In genomic region chr7:34291265-34291664, GRCm38 (mm10) we compare ENCODE assay signal across 12 mouse cellular contexts. TPM values are rescaled to one million over a fixed set of nuclear protein-coding genes. Genes with fewer than 3 reads are reported as not detected.
DNase-seq lines count a peak whose midpoint lies in the region; ATAC-seq and TF ChIP-seq lines count a peak whose summit lies in the region.
"Had no signal": no experiment of that assay in that cellular context is flagged by ENCODE, and none has a peak within 500 bp of the region (broad histone marks: within the 10 kb centered on the region; RNA-seq: fewer than 3 reads in every experiment).

No protein-coding gene starts in this region.

- 57% methylated on average over 1 of the region's 1 CpGs for WGBS in heart, embryonic 14.5 days
- 30% methylated on average over 1 of the region's 1 CpGs for WGBS in lung, adult 2 months
- 62% methylated on average over 1 of the region's 1 CpGs for WGBS in lung, embryonic 14.5 days
- WGBS in stomach, postnatal 0 days = 44% methylated on average over 1 of the region's 1 CpGs

- H3K9ac ChIP-seq in heart, embryonic 14.5 days (ENCODE audit: low read length) = no peak overlapping the region
- H3K9ac ChIP-seq in lung, embryonic 14.5 days = no peak overlapping the region
- no peak overlapping the region for H3K9ac ChIP-seq in stomach, postnatal 0 days (ENCODE audit: low read length)

- DNase-seq in heart, postnatal 14 days = no peak
- peak; percentile 54 to 68 for DNase-seq in lung, adult 18-20 months
- no peak for DNase-seq in lung, adult 2 months
- peak; percentile 37 for DNase-seq in lung, embryonic 14.5 days
- DNase-seq in stomach, postnatal 0 days (ENCODE audit: low spot score) = no peak
- no peak for DNase-seq in cerebellum, adult 9-10 months
- DNase-seq: cerebellum, postnatal 36 days; gastrocnemius, postnatal 14 days had no signal

- no peaks in the 10 kb centered on the region for H3K36me3 ChIP-seq in heart, embryonic 14.5 days (ENCODE audit: control insufficient read depth, insufficient read depth, low read length)
- no peaks in the 10 kb centered on the region for H3K36me3 ChIP-seq in lung, embryonic 14.5 days (ENCODE audit: insufficient read depth)
- H3K36me3 ChIP-seq in stomach, postnatal 0 days (ENCODE audit: control insufficient read depth, insufficient read depth, low read length) = no peaks in the 10 kb centered on the region

- TF ChIP-seq POLR2A in lung, adult 2 months (IDR thresholded peaks at IDR 0.05; ENCODE audit: borderline replicate concordance, extremely low read depth, low read depth, low read length) = no peak

- no peaks in the 10 kb centered on the region for H3K9me3 ChIP-seq in heart, embryonic 14.5 days (ENCODE audit: control insufficient read depth, low read length)
- no peaks in the 10 kb centered on the region for H3K9me3 ChIP-seq in lung, embryonic 14.5 days (ENCODE audit: low read depth, low read length)
- H3K9me3 ChIP-seq in stomach, postnatal 0 days (ENCODE audit: control insufficient read depth, low read length) = no peaks in the 10 kb centered on the region

- ATAC-seq in heart, embryonic 14.5 days (ENCODE audit: insufficient number of reproducible peaks, insufficient read depth, low FRiP score, low read depth) = no peak
- ATAC-seq in lung, embryonic 14.5 days (ENCODE audit: insufficient read depth) = no peak
- ATAC-seq in stomach, postnatal 0 days (ENCODE audit: low FRiP score, low TSS enrichment) = peak; percentile 27; the same call in 1 of the 2 replicates
- ATAC-seq: intestine, postnatal 0 days had no signal

- no peak overlapping the region for H3K4me2 ChIP-seq in heart, embryonic 14.5 days (ENCODE audit: low read length)
- no peak overlapping the region for H3K4me2 ChIP-seq in lung, embryonic 14.5 days
- H3K4me2 ChIP-seq in stomach, postnatal 0 days (replicated peaks; ENCODE audit: low read depth) = no peak overlapping the region

- H3K4me3 ChIP-seq in heart, embryonic 14.5 days (ENCODE audit: control insufficient read depth in 1 of 2, insufficient read depth in 1 of 2, low read depth in 1 of 2, low read length in 2 of 2) = no peak overlapping the region
- no peak overlapping the region for H3K4me3 ChIP-seq in lung, adult 2 months (replicated peaks; ENCODE audit: extremely low read depth, low read depth, low read length)
- H3K4me3 ChIP-seq in lung, embryonic 14.5 days (ENCODE audit: low read depth, low read length) = no peak overlapping the region
- H3K4me3 ChIP-seq in stomach, postnatal 0 days (ENCODE audit: low read depth, low read length) = no peak overlapping the region

- intact Hi-C loops in heart, postnatal 14 days (cut with DNase I) = no loop called here

- H3K27ac ChIP-seq in heart, embryonic 14.5 days (replicated peaks in 1 of 2; ENCODE audit: control insufficient read depth in 1 of 2, insufficient read depth in 1 of 2, low read depth in 2 of 2, low read length in 2 of 2) = peak overlapping the region; percentile 39 to 42; a peak in 3 of 4 replicates
- H3K27ac ChIP-seq in lung, embryonic 14.5 days (ENCODE audit: low read depth) = peak overlapping the region; percentile 44
- peak overlapping the region; percentile 37 for H3K27ac ChIP-seq in stomach, postnatal 0 days (replicated peaks)

- TF ChIP-seq CTCF in lung, adult 2 months (IDR thresholded peaks at IDR 0.05; ENCODE audit: insufficient read depth, low read length) = no peak
- no peak for TF ChIP-seq CTCF in lung, embryonic 14.5 days (IDR thresholded peaks at IDR 0.05; ENCODE audit: low read depth)
- no peak for TF ChIP-seq CTCF in stomach, postnatal 0 days (IDR thresholded peaks at IDR 0.05; ENCODE audit: low read depth)

- no peak for TF ChIP-seq EP300 in stomach, postnatal 0 days (optimal IDR thresholded peaks at IDR 0.05)

- no peaks in the 10 kb centered on the region for H3K27me3 ChIP-seq in heart, embryonic 14.5 days (ENCODE audit: control insufficient read depth, insufficient read depth, low read length)
- H3K27me3 ChIP-seq in lung, embryonic 14.5 days (ENCODE audit: insufficient read depth, low read length) = no peaks in the 10 kb centered on the region
- H3K27me3 ChIP-seq in stomach, postnatal 0 days (ENCODE audit: control insufficient read depth, insufficient read depth, low read length) = no peaks in the 10 kb centered on the region

- H3K4me1 ChIP-seq in heart, embryonic 14.5 days (ENCODE audit: control insufficient read depth in 2 of 2, insufficient read depth in 2 of 2, low read length in 2 of 2) = peaks cover 0 to 9% of the 10 kb centered on the region in 2 experiments; a peak in 2 of 4 replicates
- peaks cover 34% of the 10 kb centered on the region for H3K4me1 ChIP-seq in lung, adult 2 months (ENCODE audit: control insufficient read depth, insufficient read depth, low read length)
- H3K4me1 ChIP-seq in lung, embryonic 14.5 days (ENCODE audit: insufficient read depth) = no peaks in the 10 kb centered on the region
- no peaks in the 10 kb centered on the region for H3K4me1 ChIP-seq in stomach, postnatal 0 days (replicated peaks; ENCODE audit: control insufficient read depth, insufficient read depth)

RNA-seq across cellular contexts. Expression of gene 4931406P16Rik, which starts 22.1 kb away (rescaled TPM):
- polyA plus RNA-seq in heart, embryonic 14.5 days (2014; fragmentation: Nextera tagmentation; extraction: Ambion mirVana) = 40.5 and 44.9 TPM in 2 replicates
- total RNA-seq in heart, postnatal 14 days (2021) = 10 to 100 TPM; 71.5 to 80.6 TPM
- 80.0 and 91.4 TPM in 2 replicates for polyA plus RNA-seq in lung, adult 2 months (2012; rRNA removed)
- polyA plus RNA-seq in lung, embryonic 14.5 days (2014; fragmentation: Nextera tagmentation; extraction: Ambion mirVana) = 54.7 and 59.2 TPM in 2 replicates
- polyA plus RNA-seq in stomach, postnatal 0 days (2015; fragmentation: Nextera tagmentation; extraction: Ambion mirVana) = 15.2 and 16.1 TPM in 2 replicates

RNA-seq across cellular contexts. Expression of gene Gm6096, which starts 40.4 kb away (rescaled TPM):
- polyA plus RNA-seq in heart, embryonic 14.5 days (2014; fragmentation: Nextera tagmentation; extraction: Ambion mirVana) = 0.62 TPM in 1 of 2 replicates, not detected in the other
- not detected for total RNA-seq in heart, postnatal 14 days (2021)
- not detected in 2 replicates for polyA plus RNA-seq in lung, adult 2 months (2012; rRNA removed)
- polyA plus RNA-seq in lung, embryonic 14.5 days (2014; fragmentation: Nextera tagmentation; extraction: Ambion mirVana) = 0.88 TPM in 1 of 2 replicates, not detected in the other
- polyA plus RNA-seq in stomach, postnatal 0 days (2015; fragmentation: Nextera tagmentation; extraction: Ambion mirVana) = not detected in 2 replicates
- total RNA-seq: gastrocnemius, postnatal 14 days had no signal
- polyA plus RNA-seq: intestine, postnatal 0 days; limb, embryonic 11.5 days; testis, adult 2 months had no signal

Comparison
In these comparisons a context has a peak if more than half of its experiments do, and no peak if none do; other contexts are left out.
1. DNase-seq: peak in lung, adult 18-20 months (2 of 2) and lung, embryonic 14.5 days (single experiment); none in heart, postnatal 14 days (0 of 2), lung, adult 2 months (single experiment), stomach, postnatal 0 days (single experiment) and cerebellum, adult 9-10 months (single experiment).
2. Peak in every context shown above with its lines, with median percentiles within 50 percentile points of each other: H3K27ac ChIP-seq.